Comparison of ENCODE assay signal across 16 mouse cellular contexts in the genomic region with DNA sequence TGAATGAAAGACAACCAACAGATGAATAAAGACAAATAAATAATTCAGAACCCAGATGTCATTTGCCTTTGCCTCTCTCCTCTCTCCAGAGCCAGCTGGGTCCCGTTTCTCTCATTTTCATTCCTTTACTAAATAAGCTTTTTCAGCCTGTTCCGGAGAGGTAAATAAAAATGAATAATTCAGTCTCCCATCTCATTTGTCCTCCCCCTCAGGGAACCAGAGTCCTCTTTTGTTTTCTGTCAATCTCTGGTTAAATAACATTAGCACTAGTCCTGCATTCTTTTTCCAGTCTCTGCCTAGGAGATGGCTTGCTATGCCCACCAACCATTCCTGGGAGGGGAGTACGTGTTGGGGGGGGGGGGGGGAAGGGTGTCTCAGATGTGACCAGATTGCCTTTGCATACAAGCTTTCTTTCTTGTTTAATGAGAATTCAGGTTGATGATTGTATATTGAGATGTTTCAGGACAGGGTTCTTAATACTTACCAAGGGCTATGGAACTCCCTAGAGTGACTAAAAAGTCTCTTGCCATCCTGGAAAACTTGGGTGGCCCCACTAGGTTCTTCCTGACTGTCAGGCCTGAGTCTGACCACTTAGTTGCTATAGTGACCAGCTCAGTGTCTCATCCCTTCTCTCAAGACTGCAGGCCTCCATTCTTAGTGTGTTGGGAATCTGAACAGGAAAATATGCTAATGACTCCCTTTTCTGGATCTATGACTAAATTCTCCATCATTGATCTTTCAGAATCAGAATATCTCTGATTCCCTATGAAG. TPM values are rescaled to one million over a fixed set of nuclear protein-coding genes. Genes with fewer than 3 reads are reported as not detected.
DNase-seq lines count a peak whose midpoint lies in the region; ATAC-seq lines count a peak whose summit lies in the region.
"Had no signal": no experiment of that assay in that cellular context is flagged by ENCODE, and none has a peak within 500 bp of the region (broad histone marks: within the 10 kb centered on the region; RNA-seq: fewer than 3 reads in every experiment).

No protein-coding gene starts in this region.

- no peaks in the 10 kb centered on the region for H3K9me3 ChIP-seq in forebrain, embryonic 12.5 days
- no peaks in the 10 kb centered on the region for H3K9me3 ChIP-seq in hindbrain, embryonic 14.5 days (ENCODE audit: control insufficient read depth, low read length)
- no peaks in the 10 kb centered on the region for H3K9me3 ChIP-seq in midbrain, embryonic 16.5 days (replicated peaks; ENCODE audit: control insufficient read depth, low read length, poor library complexity, severe bottlenecking)
- H3K9me3 ChIP-seq: heart, embryonic 15.5 days; liver, embryonic 13.5 days had no signal

- ATAC-seq in forebrain, embryonic 12.5 days (ENCODE audit: low FRiP score) = peak; percentile 72; the same call in 1 of the 2 replicates
- ATAC-seq in hindbrain, embryonic 14.5 days (ENCODE audit: low FRiP score) = peak; percentile 78
- ATAC-seq in midbrain, embryonic 16.5 days = peak; percentile 57
- no peak for ATAC-seq in monocyte, adult 5-6 weeks (replicated peaks; ENCODE audit: insufficient number of reproducible peaks, low FRiP score, low TSS enrichment, poor library complexity, severe bottlenecking)

- no peak overlapping the region for H3K4me2 ChIP-seq in forebrain, embryonic 12.5 days
- no peak overlapping the region for H3K4me2 ChIP-seq in hindbrain, embryonic 14.5 days (replicated peaks)
- no peak overlapping the region for H3K4me2 ChIP-seq in midbrain, embryonic 16.5 days (ENCODE audit: low read length)
- H3K4me2 ChIP-seq: heart, embryonic 15.5 days; liver, embryonic 13.5 days had no signal

- H3K9ac ChIP-seq in forebrain, embryonic 12.5 days = no peak overlapping the region
- no peak overlapping the region for H3K9ac ChIP-seq in hindbrain, embryonic 14.5 days
- H3K9ac ChIP-seq in midbrain, embryonic 16.5 days (ENCODE audit: low read depth, low read length) = no peak overlapping the region
- H3K9ac ChIP-seq: heart, embryonic 15.5 days; liver, embryonic 13.5 days had no signal

- H3K27ac ChIP-seq in forebrain, embryonic 12.5 days = no peak overlapping the region
- H3K27ac ChIP-seq in hindbrain, embryonic 14.5 days = 0 out of 2 replicates have a peak overlapping the region, but pooled peaks have one; percentile 39
- H3K27ac ChIP-seq in midbrain, embryonic 16.5 days (ENCODE audit: low read length) = no peak overlapping the region
- H3K27ac ChIP-seq: heart, embryonic 15.5 days; kidney, postnatal 0 days; liver, embryonic 13.5 days had no signal

- H3K27me3 ChIP-seq in forebrain, embryonic 12.5 days = no peaks in the 10 kb centered on the region
- no peaks in the 10 kb centered on the region for H3K27me3 ChIP-seq in hindbrain, embryonic 14.5 days (ENCODE audit: control insufficient read depth, insufficient read depth, low read length)
- H3K27me3 ChIP-seq in midbrain, embryonic 16.5 days (ENCODE audit: control insufficient read depth, insufficient read depth, low read depth, low read length) = no peaks in the 10 kb centered on the region
- H3K27me3 ChIP-seq: CH12.LX; heart, embryonic 15.5 days; liver, embryonic 13.5 days had no signal

- WGBS in forebrain, embryonic 12.5 days = 8% methylated on average over 3 of the region's 3 CpGs
- WGBS in hindbrain, embryonic 14.5 days = 2% methylated on average over 3 of the region's 3 CpGs
- WGBS in midbrain, embryonic 16.5 days = 2% methylated on average over 3 of the region's 3 CpGs

- peak; percentile 11 for DNase-seq in embryo, embryonic 11 days
- peak; percentile 59 for DNase-seq in hindbrain, embryonic 14.5 days (ENCODE audit: low spot score)
- DNase-seq in gastrocnemius, postnatal 10 days = no peak
- DNase-seq in spleen, adult 12 weeks (ENCODE audit: low spot score) = no peak
- DNase-seq: cerebellum, adult 9-10 months; gastrocnemius, postnatal 36 days; left cerebral cortex, postnatal 4 days; liver, embryonic 13.5 days; lung, postnatal 14 days; thymus, postnatal 25 days had no signal

- H3K36me3 ChIP-seq in forebrain, embryonic 12.5 days (replicated peaks) = no peaks in the 10 kb centered on the region
- no peaks in the 10 kb centered on the region for H3K36me3 ChIP-seq in hindbrain, embryonic 14.5 days (replicated peaks; ENCODE audit: control insufficient read depth, insufficient read depth)
- H3K36me3 ChIP-seq in midbrain, embryonic 16.5 days (ENCODE audit: control insufficient read depth, insufficient read depth, low read length) = no peaks in the 10 kb centered on the region
- H3K36me3 ChIP-seq: heart, embryonic 15.5 days; liver, embryonic 13.5 days had no signal

- no peak overlapping the region for H3K4me3 ChIP-seq in forebrain, embryonic 12.5 days (replicated peaks)
- H3K4me3 ChIP-seq in hindbrain, embryonic 14.5 days (replicated peaks; ENCODE audit: low read length) = no peak overlapping the region
- no peak overlapping the region for H3K4me3 ChIP-seq in midbrain, embryonic 16.5 days (ENCODE audit: low read depth, low read length)
- H3K4me3 ChIP-seq: heart, embryonic 15.5 days; liver, embryonic 13.5 days had no signal

- H3K4me1 ChIP-seq in forebrain, embryonic 12.5 days = peaks cover 6% of the 10 kb centered on the region
- no peaks in the 10 kb centered on the region; the same call in 1 of the 2 replicates for H3K4me1 ChIP-seq in hindbrain, embryonic 14.5 days (replicated peaks; ENCODE audit: control insufficient read depth, insufficient read depth, low read length)
- H3K4me1 ChIP-seq in midbrain, embryonic 16.5 days (ENCODE audit: control insufficient read depth, insufficient read depth, low read length) = peaks cover 6% of the 10 kb centered on the region
- H3K4me1 ChIP-seq: heart, embryonic 15.5 days; liver, embryonic 13.5 days had no signal

RNA-seq across cellular contexts. Expression of gene Nxt1, which starts 21.6 kb away (rescaled TPM):
- polyA plus RNA-seq in forebrain, embryonic 12.5 days (2016; fragmentation: Nextera tagmentation; extraction: Ambion mirVana) = 109 and 114 TPM in 2 replicates
- polyA plus RNA-seq in hindbrain, embryonic 14.5 days (2014; fragmentation: Nextera tagmentation; extraction: Ambion mirVana) = 47.0 and 48.5 TPM in 2 replicates
- polyA plus RNA-seq in midbrain, embryonic 16.5 days (2015; fragmentation: Nextera tagmentation; extraction: Ambion mirVana) = 36.8 and 43.5 TPM in 2 replicates
- total RNA-seq in gastrocnemius, postnatal 10 days (2021) = 10 to 100 TPM in 1 of 2 experiments, 1 to 10 TPM in 1; 7.3 to 11.6 TPM
- total RNA-seq in monocyte, adult 5-6 weeks (2017) = 17.6 to 24.0 TPM (median 23.1 TPM) in 3 replicates

RNA-seq across cellular contexts. Expression of gene Gzf1, which starts 30.1 kb away (rescaled TPM):
- 22.8 and 25.7 TPM in 2 replicates for polyA plus RNA-seq in forebrain, embryonic 12.5 days (2016; fragmentation: Nextera tagmentation; extraction: Ambion mirVana)
- 18.5 and 18.6 TPM in 2 replicates for polyA plus RNA-seq in hindbrain, embryonic 14.5 days (2014; fragmentation: Nextera tagmentation; extraction: Ambion mirVana)
- 15.8 and 16.1 TPM in 2 replicates for polyA plus RNA-seq in midbrain, embryonic 16.5 days (2015; fragmentation: Nextera tagmentation; extraction: Ambion mirVana)
- 10 to 100 TPM; 13.0 to 13.6 TPM for total RNA-seq in gastrocnemius, postnatal 10 days (2021)
- 24.9 to 31.9 TPM (median 29.6 TPM) in 3 replicates for total RNA-seq in monocyte, adult 5-6 weeks (2017)

Comparison
In these comparisons a context has a peak if more than half of its experiments do, and no peak if none do; other contexts are left out.
1. DNase-seq: peak in embryo, embryonic 11 days (single experiment) and hindbrain, embryonic 14.5 days (single experiment); none in gastrocnemius, postnatal 10 days (single experiment) and spleen, adult 12 weeks (single experiment).